Mouse (Mus musculus): ENCODE data around the gene Lrfn3. TPM values are rescaled to one million over a fixed set of nuclear protein-coding genes. Genes with fewer than 3 reads are reported as not detected.
A peak's percentile ranks its signal among the peaks of the same experiment; 100 is the strongest.

Gene Lrfn3
- polyA plus RNA-seq, 1 experiment from 2014 or later: 12.2 TPM

GRCm38 (mm10) chr7:30392746-30393520, 30.4 kb upstream of the Lrfn3 start:
- Histone ChIP-seq H3K27me3 (ENCODE audit: control insufficient read depth, insufficient read depth, low read length) (no peaks in the 10 kb centered on the region), H3K9me3 (ENCODE audit: control insufficient read depth, low read length) (no peaks in the 10 kb centered on the region), H3K36me3 (ENCODE audit: control insufficient read depth, insufficient read depth, low read length) (no peaks in the 10 kb centered on the region), H3K4me1 (ENCODE audit: control insufficient read depth, insufficient read depth, low read length) (no peaks in the 10 kb centered on the region), H3K27ac (ENCODE audit: low read depth, low read length) (no peak overlapping the region), H3K4me2 (ENCODE audit: low read depth, low read length) (no peak overlapping the region), H3K4me3 (ENCODE audit: low read depth, low read length) (no peak overlapping the region), H3K9ac (replicated peaks; ENCODE audit: low read depth, low read length) (no peak overlapping the region)
- no peak for ATAC-seq (ENCODE audit: low read depth)
- 72% methylated on average over 4 of the region's 4 CpGs for WGBS

GRCm38 (mm10) chr7:30384106-30384505, 21.5 kb upstream of the Lrfn3 start:
- H3K4me3 ChIP-seq (ENCODE audit: low read depth, low read length): no peak overlapping the region
- no peak overlapping the region for H3K27ac ChIP-seq (ENCODE audit: low read depth, low read length)
- ATAC-seq (ENCODE audit: low read depth): no peak
- H3K36me3 ChIP-seq (ENCODE audit: control insufficient read depth, insufficient read depth, low read length): no peaks in the 10 kb centered on the region
- no peak overlapping the region for H3K9ac ChIP-seq (replicated peaks; ENCODE audit: low read depth, low read length)
- no peaks in the 10 kb centered on the region for H3K4me1 ChIP-seq (ENCODE audit: control insufficient read depth, insufficient read depth, low read length)
- no peaks in the 10 kb centered on the region for H3K27me3 ChIP-seq (ENCODE audit: control insufficient read depth, insufficient read depth, low read length)
- H3K4me2 ChIP-seq (ENCODE audit: low read depth, low read length): no peak overlapping the region
- 87% methylated on average over 9 of the region's 9 CpGs for WGBS
- no peaks in the 10 kb centered on the region for H3K9me3 ChIP-seq (ENCODE audit: control insufficient read depth, low read length)

GRCm38 (mm10) chr7:30380061-30380460, 17.5 kb upstream of the Lrfn3 start:
- WGBS: 66% methylated on average over 5 of the region's 5 CpGs

DNA sequence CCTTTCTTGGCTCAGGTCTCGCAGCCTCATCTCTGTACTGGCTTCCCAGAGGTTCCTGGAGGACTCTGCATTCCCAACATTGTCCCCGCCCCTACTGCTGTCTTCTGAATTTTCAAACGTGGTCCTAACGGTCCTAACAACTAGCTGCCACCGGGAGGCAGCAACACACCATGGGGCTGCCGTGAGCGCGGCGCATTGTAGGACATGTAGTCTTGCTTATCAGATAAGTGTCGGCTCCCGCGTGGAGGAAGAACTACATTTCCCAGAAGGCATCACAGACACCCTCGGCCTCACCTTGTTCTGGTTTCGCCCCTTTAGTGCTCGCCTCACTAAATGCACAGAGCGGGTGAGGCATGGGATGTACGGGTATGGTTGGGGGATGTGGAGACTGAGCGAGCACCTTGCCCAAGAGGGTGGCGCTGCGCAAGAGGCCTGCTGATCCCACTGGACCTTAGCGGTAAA, 11.0 kb upstream of the Lrfn3 start:
- under 1% methylated on average over 21 of the region's 21 CpGs for WGBS
- ATAC-seq (ENCODE audit: low read depth): peak; percentile 100

More at GRCm38 (mm10) chr7:30380061-30380460, 17.5 kb upstream of the Lrfn3 start:
- H3K4me1 ChIP-seq (ENCODE audit: control insufficient read depth, insufficient read depth, low read length): no peaks in the 10 kb centered on the region
- no peak for ATAC-seq (ENCODE audit: low read depth)
- H3K27ac ChIP-seq (ENCODE audit: low read depth, low read length): no peak overlapping the region
- no peak overlapping the region for H3K4me3 ChIP-seq (ENCODE audit: low read depth, low read length)
- no peaks in the 10 kb centered on the region for H3K27me3 ChIP-seq (ENCODE audit: control insufficient read depth, insufficient read depth, low read length)
- no peaks in the 10 kb centered on the region for H3K36me3 ChIP-seq (ENCODE audit: control insufficient read depth, insufficient read depth, low read length)
- H3K9me3 ChIP-seq (ENCODE audit: control insufficient read depth, low read length): no peaks in the 10 kb centered on the region
- H3K9ac ChIP-seq (replicated peaks; ENCODE audit: low read depth, low read length): no peak overlapping the region
- H3K4me2 ChIP-seq (ENCODE audit: low read depth, low read length): no peak overlapping the region

GRCm38 (mm10) chr7:30367466-30367865, 4.9 kb upstream of the Lrfn3 start:
- H3K4me2 ChIP-seq (ENCODE audit: low read depth, low read length): no peak overlapping the region
- H3K4me1 ChIP-seq (ENCODE audit: control insufficient read depth, insufficient read depth, low read length): peaks cover 7% of the 10 kb centered on the region
- H3K36me3 ChIP-seq (ENCODE audit: control insufficient read depth, insufficient read depth, low read length): no peaks in the 10 kb centered on the region
- H3K27me3 ChIP-seq (ENCODE audit: control insufficient read depth, insufficient read depth, low read length): no peaks in the 10 kb centered on the region
- H3K9me3 ChIP-seq (ENCODE audit: control insufficient read depth, low read length): no peaks in the 10 kb centered on the region
- H3K9ac ChIP-seq (replicated peaks; ENCODE audit: low read depth, low read length): no peak overlapping the region
- ATAC-seq (ENCODE audit: low read depth): no peak
- H3K27ac ChIP-seq (ENCODE audit: low read depth, low read length): no peak overlapping the region
- H3K4me3 ChIP-seq (ENCODE audit: low read depth, low read length): no peak overlapping the region
- 71% methylated on average over 2 of the region's 2 CpGs for WGBS

More for the DNA sequence above, 11.0 kb upstream of the Lrfn3 start:
- Histone ChIP-seq H3K36me3 (ENCODE audit: control insufficient read depth, insufficient read depth, low read length) (no peaks in the 10 kb centered on the region), H3K9ac (replicated peaks; ENCODE audit: low read depth, low read length) (peak overlapping the region; percentile 47), H3K27ac (ENCODE audit: low read depth, low read length) (peak overlapping the region; percentile 81), H3K4me2 (ENCODE audit: low read depth, low read length) (peak overlapping the region; percentile 48), H3K9me3 (ENCODE audit: control insufficient read depth, low read length) (no peaks in the 10 kb centered on the region), H3K27me3 (ENCODE audit: control insufficient read depth, insufficient read depth, low read length) (no peaks in the 10 kb centered on the region), H3K4me1 (ENCODE audit: control insufficient read depth, insufficient read depth, low read length) (no peaks in the 10 kb centered on the region), H3K4me3 (ENCODE audit: low read depth, low read length) (peak overlapping the region; percentile 40)

- H3K27me3 ChIP-seq (ENCODE audit: control insufficient read depth, insufficient read depth, low read length): no peaks in the 10 kb centered on the region
Measured at GRCm38 (mm10) chr7:30363344-30363738, 769 bp upstream of the Lrfn3 start.

DNA sequence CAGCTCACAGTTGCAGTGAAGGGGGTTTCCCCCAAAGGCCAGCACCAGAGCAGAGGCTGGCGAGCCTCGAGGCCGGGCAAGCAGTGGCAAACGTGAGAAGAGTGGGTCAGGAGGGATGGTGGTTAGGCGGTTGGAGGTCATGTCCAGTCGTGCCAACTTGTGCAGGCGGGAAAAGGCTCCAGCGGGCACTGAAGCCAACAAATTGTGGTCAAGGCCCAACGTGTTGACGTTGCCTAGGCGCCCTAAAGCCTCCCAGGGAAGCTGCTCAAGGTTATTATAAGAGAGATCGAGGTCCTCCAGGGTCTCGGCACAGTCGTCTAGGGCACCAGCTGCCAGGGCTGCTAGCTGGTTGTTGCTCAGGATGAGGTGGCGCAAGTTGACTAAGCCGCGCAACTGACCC, 2.5 kb downstream of the Lrfn3 start:
- Histone ChIP-seq H3K36me3 (ENCODE audit: control insufficient read depth, insufficient read depth, low read length) (peaks cover 8% of the 10 kb centered on the region), H3K9ac (replicated peaks; ENCODE audit: low read depth, low read length) (no peak overlapping the region), H3K9me3 (ENCODE audit: control insufficient read depth, low read length) (no peaks in the 10 kb centered on the region), H3K4me1 (ENCODE audit: control insufficient read depth, insufficient read depth, low read length) (peaks cover 42% of the 10 kb centered on the region), H3K27me3 (ENCODE audit: control insufficient read depth, insufficient read depth, low read length) (no peaks in the 10 kb centered on the region), H3K4me3 (ENCODE audit: low read depth, low read length) (0 out of 2 replicates have a peak overlapping the region, but pooled peaks have one; percentile 16), H3K4me2 (ENCODE audit: low read depth, low read length) (peak overlapping the region; percentile 80), H3K27ac (ENCODE audit: low read depth, low read length) (no peak overlapping the region)
- ATAC-seq (ENCODE audit: low read depth): no peak
- 85% methylated on average over 17 of the region's 17 CpGs for WGBS

More at GRCm38 (mm10) chr7:30363344-30363738, 769 bp upstream of the Lrfn3 start:
- peaks cover 8% of the 10 kb centered on the region; the same call in 1 of the 2 replicates for H3K36me3 ChIP-seq (ENCODE audit: control insufficient read depth, insufficient read depth, low read length)
- 49% methylated on average over 6 of the region's 6 CpGs for WGBS
- H3K4me2 ChIP-seq (ENCODE audit: low read depth, low read length): peak overlapping the region; percentile 80
- no peaks in the 10 kb centered on the region for H3K9me3 ChIP-seq (ENCODE audit: control insufficient read depth, low read length)
- peak overlapping the region; percentile 73 for H3K4me3 ChIP-seq (ENCODE audit: low read depth, low read length)
- H3K27ac ChIP-seq (ENCODE audit: low read depth, low read length): peak overlapping the region; percentile 55
- H3K9ac ChIP-seq (replicated peaks; ENCODE audit: low read depth, low read length): peak overlapping the region; percentile 94
- H3K4me1 ChIP-seq (ENCODE audit: control insufficient read depth, insufficient read depth, low read length): peaks cover 38% of the 10 kb centered on the region
- ATAC-seq (ENCODE audit: low read depth): peak; percentile 22; the same call in 1 of the 2 replicates

DNA sequence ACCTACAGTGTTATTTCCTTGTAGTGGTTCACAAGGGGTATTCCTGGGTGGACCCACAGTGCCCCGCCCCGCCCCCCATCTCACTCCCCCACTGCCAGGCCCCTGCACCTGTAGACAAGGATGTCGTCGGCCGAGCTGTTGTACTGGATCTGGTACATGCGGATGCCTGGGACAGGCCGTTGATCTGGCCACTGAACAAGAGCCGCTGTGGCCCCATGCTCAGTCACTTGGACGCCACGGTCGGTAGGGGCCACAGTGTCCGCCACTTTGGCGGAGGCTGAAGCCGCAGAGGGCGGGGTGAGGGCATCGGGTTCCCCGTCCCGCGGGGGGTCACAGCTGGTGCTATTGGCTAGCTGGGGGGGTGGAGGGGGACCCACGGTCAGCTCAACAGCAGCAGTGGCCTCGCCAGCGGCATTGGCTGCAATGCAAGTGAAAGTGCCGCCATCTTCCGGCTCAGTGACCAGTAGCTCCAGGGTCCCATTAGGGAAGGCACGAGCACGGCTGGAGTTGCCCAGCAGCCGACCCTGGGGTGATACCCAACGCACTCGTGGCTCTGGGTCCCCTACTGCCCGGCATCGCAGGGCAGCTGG, 3.2 kb downstream of the Lrfn3 start:
- H3K4me3 ChIP-seq (ENCODE audit: low read depth, low read length): peak overlapping the region; percentile 16; the same call in 1 of the 2 replicates
- no peaks in the 10 kb centered on the region for H3K27me3 ChIP-seq (ENCODE audit: control insufficient read depth, insufficient read depth, low read length)
- peaks cover 42% of the 10 kb centered on the region for H3K4me1 ChIP-seq (ENCODE audit: control insufficient read depth, insufficient read depth, low read length)
- H3K27ac ChIP-seq (ENCODE audit: low read depth, low read length): no peak overlapping the region
- H3K36me3 ChIP-seq (ENCODE audit: control insufficient read depth, insufficient read depth, low read length): peaks cover 8% of the 10 kb centered on the region
- H3K4me2 ChIP-seq (ENCODE audit: low read depth, low read length): peak overlapping the region; percentile 40
- H3K9me3 ChIP-seq (ENCODE audit: control insufficient read depth, low read length): no peaks in the 10 kb centered on the region
- WGBS: 51% methylated on average over 27 of the region's 31 CpGs
- H3K9ac ChIP-seq (replicated peaks; ENCODE audit: low read depth, low read length): peak overlapping the region; percentile 39
- ATAC-seq (ENCODE audit: low read depth): no peak
